24 mouse cellular contexts compared by ENCODE assay signal in the genomic region with DNA sequence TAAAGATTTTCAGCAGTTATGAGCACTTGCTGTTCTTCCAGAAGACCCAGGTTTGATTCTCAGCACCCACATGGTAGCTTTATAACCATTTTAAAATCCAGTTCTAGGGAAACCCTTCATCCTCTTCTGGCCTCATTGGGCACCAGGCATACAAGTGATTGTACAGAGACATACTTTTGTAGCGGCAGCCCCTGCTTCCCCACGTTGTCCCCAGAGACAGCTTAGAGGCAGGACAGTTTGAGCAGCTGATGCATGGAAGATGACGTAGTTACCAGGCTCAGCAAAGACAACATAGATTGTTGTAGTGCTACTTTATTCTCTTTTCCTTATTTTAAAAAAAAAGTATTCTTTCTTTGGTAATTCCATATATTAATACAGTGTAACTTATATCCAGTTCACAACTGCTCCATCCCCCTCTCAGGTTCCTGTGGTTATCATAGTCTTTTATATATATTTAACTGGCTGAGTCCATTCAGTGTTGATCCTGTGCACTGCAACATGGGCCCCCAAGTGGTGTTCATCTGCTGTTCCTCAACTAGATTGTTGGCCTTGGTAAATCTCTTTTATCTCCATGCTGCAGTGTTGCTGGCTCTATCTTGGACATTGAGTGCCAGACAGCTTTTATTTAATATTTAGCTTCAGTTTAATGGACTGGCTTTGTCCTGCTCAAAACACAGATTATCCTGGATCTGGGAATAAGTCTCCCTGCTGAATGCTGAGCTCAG. TPM values are rescaled to one million over a fixed set of nuclear protein-coding genes. Genes with fewer than 3 reads are reported as not detected.
"Had no signal": no experiment of that assay in that cellular context is flagged by ENCODE, and none has a peak within 500 bp of the region (broad histone marks: within the 10 kb centered on the region; RNA-seq: fewer than 3 reads in every experiment).

No protein-coding gene starts in this region.

- H3K4me3 ChIP-seq: limb, embryonic 12.5 days; limb, embryonic 15.5 days; megakaryocyte, embryonic 14.5 days had no signal

- H3K4me1 ChIP-seq: limb, embryonic 12.5 days; limb, embryonic 15.5 days had no signal

- H3K9me3 ChIP-seq: limb, embryonic 12.5 days; limb, embryonic 15.5 days; megakaryocyte, embryonic 14.5 days had no signal

- H3K4me2 ChIP-seq: limb, embryonic 12.5 days; limb, embryonic 15.5 days; liver, embryonic 11.5 days; lung, embryonic 14.5 days; midbrain, embryonic 11.5 days had no signal

- H3K27me3 ChIP-seq: limb, embryonic 12.5 days; limb, embryonic 15.5 days; megakaryocyte, embryonic 14.5 days had no signal

- DNase-seq: kidney, adult 11 months; kidney, adult 9 months; kidney, postnatal 14 days; kidney, postnatal 4 days; left cerebral cortex, postnatal 4 days; liver, postnatal 0 days; lung, embryonic 14.5 days; midbrain, embryonic 14.5 days; right cerebral cortex, postnatal 25 days; thymus, adult 2 months; thymus, postnatal 36 days had no signal

- ATAC-seq: liver, postnatal 0 days; lung, postnatal 0 days had no signal

- H3K9ac ChIP-seq: limb, embryonic 12.5 days; limb, embryonic 15.5 days; liver, embryonic 14.5 days; liver, postnatal 0 days; lung, embryonic 14.5 days had no signal

- H3K27ac ChIP-seq: limb, embryonic 12.5 days; limb, embryonic 15.5 days; liver, embryonic 14.5 days; macrophage; stomach, postnatal 0 days had no signal

RNA-seq across cellular contexts. Expression of a gene that starts 38.5 kb away (rescaled TPM):
- total RNA-seq: layer of hippocampus, adult 18-20 months; layer of hippocampus, postnatal 14 days; left cerebral cortex, postnatal 14 days; left cerebral cortex, postnatal 4 days had no signal
- polyA plus RNA-seq: lung, postnatal 0 days; macrophage; neural tube, embryonic 14.5 days had no signal
